Mouse (Mus musculus) hindbrain, embryonic 13.5 days (tissue): Measurements from ENCODE around the gene Gria2. TPM values are rescaled to one million over a fixed set of nuclear protein-coding genes. Genes with fewer than 3 reads are reported as not detected.

Source experiments
- ATAC-seq: fragments of 200-750 bp; cut with Nextera tagmentation; 2 replicates; pipeline ENCODE4 v1.8.0; 2017; ENCODE audit warnings: moderate TSS enrichment; ENCODE audit not compliant: low FRiP score
- H3K27ac ChIP-seq: fragments of 300-500 bp; sonication (generic); 2 replicates; pipeline ENCODE4 v1.5.1; 2015; ENCODE audit warnings: inconsistent platforms, mild to moderate bottlenecking, moderate library complexity
- H3K27me3 ChIP-seq: fragments of 300-500 bp; sonication (generic); 2 replicates; pipeline ENCODE4 v1.6.1; 2015; ENCODE audit warnings: mild to moderate bottlenecking, inconsistent platforms
- H3K36me3 ChIP-seq: fragments of 300-500 bp; sonication (generic); 2 replicates; pipeline ENCODE4 v1.6.1; 2015; ENCODE audit warnings: mild to moderate bottlenecking, inconsistent platforms
- H3K4me1 ChIP-seq: fragments of 300-500 bp; sonication (generic); replicated peaks from 2 replicates; pipeline ENCODE4 v1.6.1; 2015; ENCODE audit warnings: inconsistent platforms
- H3K4me2 ChIP-seq: fragments of 300-500 bp; sonication (generic); 2 replicates; pipeline ENCODE4 v1.6.1; 2015; ENCODE audit warnings: inconsistent platforms, mild to moderate bottlenecking, moderate library complexity
- H3K4me3 ChIP-seq: fragments of 300-500 bp; sonication (generic); 2 replicates; pipeline ENCODE4 v1.5.1; 2015; ENCODE audit warnings: mild to moderate bottlenecking, inconsistent platforms
- H3K9ac ChIP-seq: fragments of 300-500 bp; sonication (generic); 2 replicates; pipeline ENCODE4 v1.6.1; 2015; ENCODE audit warnings: mild to moderate bottlenecking, inconsistent platforms
- H3K9me3 ChIP-seq: fragments of 300-500 bp; sonication (generic); 2 replicates; pipeline ENCODE4 v1.6.1; 2016; ENCODE audit warnings: inconsistent platforms
- WGBS: fragments of 180-500 bp; shearing (Covaris S2); methylation state at CpG from one replicate; pipeline ENCODE4 v1.1.7; 2015; 5-methylcytosine and 5-hydroxymethylcytosine counted together
- polyA plus RNA-seq: library from polyadenylated mRNA; unstranded; fragments of >200 nt; fragmentation: Nextera tagmentation; extraction: Ambion mirVana; gene quantifications from 2 replicates; pipeline ENCODE4 v1.2.1, GENCODE M21; 2015

Gene Gria2
- polyA plus RNA-seq, 1 experiment from 2014 or later, result 129 TPM

DNA sequence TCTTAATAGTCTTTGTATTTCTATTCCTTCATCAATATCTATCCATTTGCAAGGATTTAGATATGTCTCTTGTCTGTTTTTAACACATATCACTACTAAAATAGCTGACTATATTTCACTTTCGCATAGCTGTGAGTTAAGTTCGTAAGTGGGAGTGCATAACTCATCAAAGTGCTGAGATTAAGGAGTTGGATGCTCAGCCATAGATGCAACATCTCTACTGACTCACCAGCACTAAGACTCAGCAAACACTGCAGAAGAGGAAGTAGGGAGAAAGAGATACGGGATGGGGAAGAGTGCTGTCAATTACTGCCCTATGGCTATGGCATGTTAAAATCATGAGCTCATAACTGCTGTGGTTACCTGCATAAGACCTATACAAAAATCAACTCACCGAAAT is 29.4 kb downstream of the Gria2 start:
- 91% methylated on average over 4 of the region's 4 CpGs for WGBS
- Histone ChIP-seq H3K4me1 (no peaks in the 10 kb centered on the region), H3K27ac (no peak overlapping the region), H3K4me2 (no peak overlapping the region), H3K36me3 (no peaks in the 10 kb centered on the region), H3K9ac (no peak overlapping the region), H3K4me3 (no peak overlapping the region), H3K9me3 (no peaks in the 10 kb centered on the region), H3K27me3 (no peaks in the 10 kb centered on the region)
- ATAC-seq, result no peak

DNA sequence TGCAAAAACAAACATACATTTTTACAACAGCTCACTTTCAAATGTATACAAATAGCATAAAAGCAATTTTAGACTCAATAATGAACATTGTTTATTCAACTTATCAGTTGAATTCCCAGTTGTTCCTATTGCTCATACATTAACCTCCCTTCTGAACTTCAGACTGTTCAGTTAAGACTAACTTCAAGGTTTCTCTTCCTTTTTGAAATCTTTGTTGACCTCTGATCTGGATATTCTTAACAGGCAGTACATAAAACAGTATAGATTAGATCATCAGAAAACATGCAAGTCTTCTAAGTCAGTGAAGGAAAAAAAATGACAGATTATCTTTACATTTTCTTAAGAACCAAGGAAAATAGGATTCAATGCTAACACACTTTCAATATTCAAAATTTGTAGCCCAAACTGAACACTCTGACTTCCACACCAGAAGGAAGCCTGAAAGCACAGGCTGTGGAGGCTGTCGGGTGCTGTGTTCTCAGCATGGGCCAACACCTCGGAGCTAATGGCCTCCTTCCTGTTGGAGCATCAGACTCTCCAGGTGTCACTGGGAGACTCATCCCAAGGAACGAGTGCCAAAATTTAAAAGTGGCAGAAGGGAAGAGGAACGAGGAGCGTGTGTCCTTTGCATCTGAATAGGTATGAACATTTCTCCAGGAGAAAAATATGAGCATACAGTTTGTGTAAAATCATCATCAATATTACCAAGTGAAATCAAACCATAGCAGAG is 33.0 kb downstream of the Gria2 start:
- Histone ChIP-seq H3K27ac (no peak overlapping the region), H3K4me1 (no peaks in the 10 kb centered on the region), H3K36me3 (no peaks in the 10 kb centered on the region), H3K9me3 (no peaks in the 10 kb centered on the region), H3K27me3 (no peaks in the 10 kb centered on the region), H3K4me3 (no peak overlapping the region), H3K9ac (no peak overlapping the region), H3K4me2 (no peak overlapping the region)
- ATAC-seq, result no peak
- WGBS, result 91% methylated on average over 5 of the region's 5 CpGs

DNA sequence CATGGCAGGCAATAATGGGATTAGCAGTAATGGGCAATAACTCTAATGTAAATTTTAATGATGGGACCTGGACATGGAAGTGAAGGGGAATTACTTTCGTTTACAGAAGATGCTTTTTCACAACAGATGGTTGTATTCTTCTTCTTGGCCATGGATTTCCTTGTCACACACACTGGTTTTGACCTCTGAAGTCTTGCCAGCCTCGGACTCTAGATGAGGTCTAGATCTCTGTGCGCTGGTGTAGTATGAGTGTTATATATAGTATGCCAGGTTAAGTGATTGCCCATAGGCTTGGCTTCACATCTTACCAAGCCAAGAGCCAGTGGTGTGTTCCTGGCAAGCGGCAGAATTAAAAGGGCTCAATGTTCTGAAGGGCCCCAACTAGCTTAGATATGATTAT is 43.7 kb downstream of the Gria2 start:
- no peak overlapping the region for H3K4me2 ChIP-seq
- H3K27ac ChIP-seq, result no peak overlapping the region
- WGBS, result 81% methylated on average over 4 of the region's 4 CpGs
- no peaks in the 10 kb centered on the region for H3K36me3 ChIP-seq
- H3K4me3 ChIP-seq, result no peak overlapping the region
- ATAC-seq, result no peak
- H3K9ac ChIP-seq, result no peak overlapping the region
- no peaks in the 10 kb centered on the region for H3K9me3 ChIP-seq
- H3K4me1 ChIP-seq, result no peaks in the 10 kb centered on the region
- H3K27me3 ChIP-seq, result no peaks in the 10 kb centered on the region

DNA sequence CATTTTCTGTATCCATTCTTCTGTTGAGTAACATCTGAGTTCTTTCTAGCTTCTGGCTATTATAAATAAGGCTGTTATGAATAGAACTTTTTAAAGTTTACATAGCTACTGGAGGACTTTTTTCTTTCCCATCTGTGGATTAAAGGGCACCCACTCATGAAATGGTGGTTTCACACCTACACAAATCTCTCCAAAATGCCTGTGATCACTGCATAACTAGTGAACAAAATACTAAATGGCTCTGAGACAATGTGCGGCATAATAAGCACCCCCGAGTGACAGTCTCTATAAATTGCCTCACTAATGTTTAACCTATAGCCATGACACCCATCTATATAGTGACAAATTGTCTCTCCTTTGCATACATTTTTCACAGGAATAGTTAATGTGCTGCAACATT is 44.3 kb downstream of the Gria2 start:
- H3K9ac ChIP-seq, result no peak overlapping the region
- H3K36me3 ChIP-seq, result no peaks in the 10 kb centered on the region
- H3K4me1 ChIP-seq, result no peaks in the 10 kb centered on the region
- H3K27ac ChIP-seq, result no peak overlapping the region
- ATAC-seq, result no peak
- H3K4me3 ChIP-seq, result no peak overlapping the region
- H3K4me2 ChIP-seq, result no peak overlapping the region
- H3K27me3 ChIP-seq, result no peaks in the 10 kb centered on the region
- no peaks in the 10 kb centered on the region for H3K9me3 ChIP-seq
- 74% methylated on average over 2 of the region's 2 CpGs for WGBS

DNA sequence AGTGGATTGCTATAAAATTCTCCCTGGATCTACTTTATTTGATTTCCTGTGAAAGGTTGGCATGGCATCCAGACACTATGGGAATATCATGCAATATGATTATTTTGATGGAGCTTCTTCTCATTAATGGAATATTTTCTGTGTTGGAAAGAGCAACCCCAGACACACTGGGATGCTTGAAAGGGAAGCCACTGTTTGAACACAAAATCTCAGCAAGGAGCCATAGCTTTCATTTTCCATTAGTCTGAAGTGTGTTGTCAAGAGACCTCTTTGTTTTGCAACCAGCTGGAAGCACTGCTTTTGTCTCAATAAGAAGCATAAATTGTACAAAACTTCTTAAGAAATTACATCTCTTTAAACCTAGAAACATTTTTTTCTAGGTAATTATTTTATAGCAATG is 51.8 kb downstream of the Gria2 start:
- Histone ChIP-seq H3K9me3 (no peaks in the 10 kb centered on the region), H3K4me1 (no peaks in the 10 kb centered on the region), H3K4me3 (no peak overlapping the region), H3K27me3 (no peaks in the 10 kb centered on the region), H3K36me3 (no peaks in the 10 kb centered on the region), H3K9ac (no peak overlapping the region), H3K27ac (no peak overlapping the region), H3K4me2 (no peak overlapping the region)
- ATAC-seq, result no peak

DNA sequence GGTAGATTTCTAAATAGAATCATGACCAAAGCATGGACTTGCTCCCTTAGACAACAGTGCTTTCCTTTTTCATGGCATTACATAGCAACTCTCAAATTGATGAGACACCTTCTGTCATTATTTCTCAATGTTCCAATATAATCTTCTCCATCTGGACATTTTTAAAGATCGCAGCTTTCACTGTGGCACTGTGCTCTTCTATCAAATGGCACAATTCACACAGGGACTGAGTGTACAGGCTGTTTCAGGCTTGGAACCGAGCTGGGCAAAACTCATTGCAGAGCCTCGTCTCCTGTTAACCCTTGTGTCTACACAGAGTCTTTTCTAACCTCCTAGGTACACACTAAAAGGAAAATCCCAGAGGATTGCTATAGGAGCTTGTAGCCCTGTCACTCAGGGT is 77.4 kb downstream of the Gria2 start:
- no peak overlapping the region; the same call in 1 of the 2 replicates for H3K27ac ChIP-seq
- 71% methylated on average over 3 of the region's 3 CpGs for WGBS

DNA sequence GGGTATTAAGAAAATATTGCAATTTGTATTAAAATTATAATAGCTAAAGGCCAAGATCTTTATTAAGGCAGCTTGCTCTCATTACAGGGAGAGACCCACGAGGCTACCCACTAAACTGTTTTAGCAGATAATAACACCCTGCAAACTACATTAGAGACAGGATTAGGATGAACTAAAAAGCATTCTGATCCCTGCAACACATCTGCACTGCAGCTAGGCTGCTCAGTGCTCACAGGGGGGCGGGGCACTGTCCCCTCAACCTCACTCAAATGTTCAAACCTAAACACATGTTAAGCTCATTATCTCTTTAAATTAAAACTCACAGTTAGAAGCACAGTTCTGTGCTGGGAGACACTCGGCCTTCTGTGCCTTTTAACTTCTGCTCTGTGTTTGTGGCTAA is 89.5 kb downstream of the Gria2 start:
- Histone ChIP-seq H3K4me1 (peaks cover 4% of the 10 kb centered on the region; the same call in 1 of the 2 replicates), H3K9me3 (no peaks in the 10 kb centered on the region), H3K4me2 (no peak overlapping the region), H3K9ac (no peak overlapping the region), H3K36me3 (peaks cover 18% of the 10 kb centered on the region), H3K27ac (no peak overlapping the region), H3K4me3 (no peak overlapping the region), H3K27me3 (no peaks in the 10 kb centered on the region)
- ATAC-seq, result no peak
- WGBS, result 54% methylated on average over 3 of the region's 3 CpGs

More for the DNA sequence above, 77.4 kb downstream of the Gria2 start:
- no peak for ATAC-seq
- Histone ChIP-seq H3K4me2 (no peak overlapping the region), H3K9ac (no peak overlapping the region), H3K9me3 (no peaks in the 10 kb centered on the region), H3K4me3 (no peak overlapping the region), H3K36me3 (peaks cover 4% of the 10 kb centered on the region; the same call in 1 of the 2 replicates), H3K27me3 (no peaks in the 10 kb centered on the region), H3K4me1 (no peaks in the 10 kb centered on the region; the same call in 1 of the 2 replicates)

DNA sequence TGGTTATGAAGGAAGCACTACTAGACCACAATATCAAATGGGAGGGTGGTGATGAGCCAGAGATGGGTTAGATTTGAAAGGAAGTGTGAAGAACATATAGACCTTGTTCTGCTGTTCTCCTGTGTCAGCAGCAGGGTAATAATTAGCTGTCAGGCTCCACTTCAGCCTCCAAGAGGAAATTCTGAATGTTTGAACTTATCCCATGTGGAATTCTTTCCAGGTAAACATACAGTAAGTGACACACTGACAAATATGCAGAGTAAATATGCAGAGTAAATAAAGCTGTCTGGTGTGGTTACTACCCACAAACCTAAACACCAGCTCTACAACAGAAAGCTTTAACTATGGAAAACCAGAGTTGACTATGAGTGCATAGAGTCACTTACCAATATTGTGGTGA is 93.6 kb downstream of the Gria2 start:
- no peak overlapping the region for H3K27ac ChIP-seq
- H3K9me3 ChIP-seq, result no peaks in the 10 kb centered on the region
- H3K4me1 ChIP-seq, result peaks cover 4% of the 10 kb centered on the region; the same call in 1 of the 2 replicates
- H3K36me3 ChIP-seq, result peaks cover 34% of the 10 kb centered on the region
- no peak overlapping the region for H3K9ac ChIP-seq
- H3K27me3 ChIP-seq, result no peaks in the 10 kb centered on the region
- H3K4me2 ChIP-seq, result no peak overlapping the region
- ATAC-seq, result no peak
- no peak overlapping the region for H3K4me3 ChIP-seq

DNA sequence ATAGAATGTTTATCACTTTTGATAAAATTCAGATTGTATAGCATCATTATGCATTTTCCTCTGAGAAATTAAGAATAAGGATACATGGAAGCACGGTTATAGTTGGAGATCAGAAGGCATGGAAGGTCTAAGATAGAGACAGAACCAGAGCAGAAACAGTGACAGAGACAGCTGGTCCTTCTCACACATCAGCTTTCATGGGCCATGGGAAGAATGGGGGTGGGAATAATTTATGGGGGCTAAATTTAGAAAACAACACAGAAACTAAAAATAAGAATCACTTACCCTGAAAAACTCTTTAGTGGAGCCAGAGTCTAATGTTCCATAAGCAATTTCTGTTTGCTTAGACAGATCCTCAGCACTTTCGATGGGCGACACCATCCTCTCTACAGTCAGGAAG is 100.5 kb downstream of the Gria2 start:
- Histone ChIP-seq H3K9me3 (no peaks in the 10 kb centered on the region), H3K4me1 (no peaks in the 10 kb centered on the region), H3K36me3 (peaks cover 18% of the 10 kb centered on the region), H3K27me3 (no peaks in the 10 kb centered on the region), H3K27ac (no peak overlapping the region), H3K4me3 (no peak overlapping the region), H3K9ac (no peak overlapping the region), H3K4me2 (no peak overlapping the region)
- WGBS, result 96% methylated on average over 3 of the region's 3 CpGs
- ATAC-seq, result no peak

DNA sequence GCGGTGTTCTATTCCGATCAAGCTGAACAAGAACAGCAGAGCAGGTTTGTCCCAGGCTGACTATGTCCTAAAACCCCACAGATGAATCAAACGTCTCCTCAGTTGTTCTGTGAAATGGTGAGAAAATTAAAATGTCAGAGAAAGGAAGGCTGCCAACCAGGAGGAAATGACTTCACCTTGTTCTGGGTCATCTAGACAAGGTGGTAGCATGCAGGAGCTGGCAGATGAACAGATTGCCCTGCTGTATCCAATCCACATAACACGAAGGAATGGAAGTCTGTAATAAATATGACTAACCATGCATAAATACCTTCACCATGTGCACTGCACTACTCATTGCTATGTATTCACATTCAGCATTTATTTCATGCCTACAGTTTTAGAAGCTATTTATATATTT is 105.1 kb downstream of the Gria2 start:
- no peak overlapping the region for H3K27ac ChIP-seq
- H3K4me3 ChIP-seq, result no peak overlapping the region
- ATAC-seq, result no peak
- no peaks in the 10 kb centered on the region for H3K9me3 ChIP-seq
- no peaks in the 10 kb centered on the region for H3K27me3 ChIP-seq
- no peak overlapping the region for H3K9ac ChIP-seq
- H3K4me2 ChIP-seq, result no peak overlapping the region
- peaks cover 7% of the 10 kb centered on the region for H3K36me3 ChIP-seq
- H3K4me1 ChIP-seq, result no peaks in the 10 kb centered on the region
- WGBS, result 85% methylated on average over 4 of the region's 4 CpGs

DNA sequence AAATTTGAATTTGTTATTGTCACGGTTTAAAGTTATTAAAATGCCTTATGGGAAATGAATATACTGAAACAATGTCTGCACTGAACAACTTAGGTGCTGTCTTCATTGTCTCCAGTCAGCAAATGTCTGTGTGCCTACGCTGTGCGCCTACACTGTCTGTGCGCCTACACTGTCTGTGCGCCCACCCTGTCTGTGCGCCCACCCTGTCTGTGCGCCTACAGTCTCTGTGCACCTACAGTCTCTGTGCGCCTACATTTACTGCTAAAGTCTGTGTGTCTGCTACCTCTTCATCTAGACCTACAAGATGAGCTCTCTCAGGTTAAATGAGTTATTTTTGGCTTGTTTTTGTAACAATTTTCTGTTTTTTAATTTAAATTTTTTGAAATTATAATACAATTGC is 107.7 kb downstream of the Gria2 start:
- no peak overlapping the region for H3K4me2 ChIP-seq
- no peak overlapping the region for H3K9ac ChIP-seq
- no peaks in the 10 kb centered on the region for H3K27me3 ChIP-seq
- H3K4me1 ChIP-seq, result no peaks in the 10 kb centered on the region
- peaks cover 6% of the 10 kb centered on the region; the same call in 1 of the 2 replicates for H3K36me3 ChIP-seq
- H3K27ac ChIP-seq, result no peak overlapping the region
- no peak overlapping the region for H3K4me3 ChIP-seq
- ATAC-seq, result no peak
- WGBS, result 95% methylated on average over 8 of the region's 8 CpGs
- no peaks in the 10 kb centered on the region for H3K9me3 ChIP-seq

DNA sequence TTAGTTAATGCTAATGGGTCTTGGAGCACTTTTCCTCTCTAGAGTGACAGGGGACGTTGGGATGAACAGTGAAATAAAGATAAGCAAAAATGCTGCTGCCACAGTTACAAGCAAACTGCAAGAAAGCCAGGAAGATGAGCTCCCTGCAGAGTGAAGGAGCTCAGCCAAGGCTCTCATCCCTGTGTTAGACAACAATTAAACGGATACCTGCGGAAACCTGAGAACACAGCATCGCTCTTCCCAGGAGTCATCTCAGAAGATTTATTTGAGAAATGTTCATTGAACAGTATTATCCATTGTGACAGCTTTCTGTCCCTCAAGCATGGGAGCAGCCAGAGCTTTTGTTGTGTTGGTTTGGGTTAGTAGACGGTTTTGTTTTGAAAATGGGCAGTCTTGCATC is 137.5 kb downstream of the Gria2 start:
- no peaks in the 10 kb centered on the region for H3K4me1 ChIP-seq
- no peaks in the 10 kb centered on the region for H3K27me3 ChIP-seq
- no peaks in the 10 kb centered on the region for H3K9me3 ChIP-seq
- H3K4me2 ChIP-seq, result no peak overlapping the region
- ATAC-seq, result no peak
- no peak overlapping the region for H3K27ac ChIP-seq
- H3K9ac ChIP-seq, result no peak overlapping the region
- H3K36me3 ChIP-seq, result no peaks in the 10 kb centered on the region
- no peak overlapping the region for H3K4me3 ChIP-seq
- 58% methylated on average over 5 of the region's 5 CpGs for whole genome bisulfite sequencing

DNA sequence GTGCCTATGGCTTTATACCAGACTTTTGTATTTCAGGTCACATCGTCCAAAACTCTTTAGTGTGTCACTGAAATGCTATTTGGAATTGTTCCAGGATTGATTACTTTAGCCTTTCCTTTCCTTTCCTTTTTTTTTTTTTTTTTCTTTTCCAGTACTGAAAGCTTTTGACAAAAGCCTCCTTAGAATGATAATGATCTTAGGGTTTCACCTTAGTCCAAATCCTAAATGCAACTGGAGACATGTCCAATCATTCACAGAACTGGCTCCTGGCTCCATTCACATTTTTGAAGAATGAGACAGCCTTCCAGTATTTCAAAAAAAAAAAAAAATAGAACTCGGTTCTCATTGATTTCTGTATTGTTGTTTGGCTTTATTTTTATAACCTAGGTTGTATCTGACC is 139.3 kb downstream of the Gria2 start:
- Histone ChIP-seq H3K4me1 (no peaks in the 10 kb centered on the region), H3K4me2 (no peak overlapping the region), H3K9ac (no peak overlapping the region), H3K9me3 (no peaks in the 10 kb centered on the region), H3K36me3 (no peaks in the 10 kb centered on the region), H3K4me3 (no peak overlapping the region), H3K27ac (no peak overlapping the region), H3K27me3 (no peaks in the 10 kb centered on the region)
- WGBS, result 77% methylated on average over 2 of the region's 2 CpGs
- no peak for ATAC-seq
